Mouse (Mus musculus): ENCODE results near the gene Smarcc2. TPM values are rescaled to one million over a fixed set of nuclear protein-coding genes. Genes with fewer than 3 reads are reported as not detected.

Gene Smarcc2
- 100 and 117 TPM in 2 replicates for polyA plus RNA-seq (2011; ENCODE audit: insufficient read length, low read depth, missing spikeins)

DNA sequence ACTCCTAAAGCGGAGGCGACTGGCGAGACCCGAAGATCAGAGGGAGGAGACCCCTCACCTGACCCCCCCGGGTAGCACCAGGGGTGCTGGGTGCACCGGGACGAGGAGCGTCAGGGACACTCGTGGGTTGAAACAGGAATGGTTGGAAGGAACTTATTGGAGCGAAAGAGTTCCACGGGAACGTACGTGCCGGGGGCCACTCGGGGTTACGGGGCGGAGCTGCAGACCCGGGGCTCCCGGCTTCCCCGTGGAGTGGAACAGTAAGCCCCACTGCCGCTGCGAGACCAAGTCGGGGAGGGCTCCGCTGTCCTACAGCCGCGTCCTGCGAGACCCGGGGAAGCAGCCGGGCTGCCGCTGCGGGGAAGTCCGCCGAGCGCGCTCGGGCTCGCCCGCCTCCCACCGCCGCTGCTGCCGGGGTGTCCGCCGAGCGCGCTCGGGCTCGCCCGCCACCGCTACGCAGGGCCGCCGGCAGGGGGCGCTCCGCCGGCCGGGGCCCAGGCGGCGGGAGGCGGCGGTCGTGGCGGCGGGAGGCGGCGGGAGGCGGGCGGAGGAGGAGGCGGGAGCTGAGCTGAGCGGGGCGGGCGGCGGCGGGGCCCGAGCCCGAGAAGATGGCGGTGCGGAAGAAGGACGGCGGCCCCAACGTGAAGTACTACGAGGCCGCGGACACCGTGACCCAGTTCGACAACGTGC is at the start of gene Smarcc2:
TSS of gene Smarcc2 (plus strand) at position 530 of the 690 bp plus-strand sequence.
- Histone ChIP-seq H3K4me3 (ENCODE audit: insufficient read depth, low read length) (peak within 1 kb of the TSS; percentile 96), H3K27ac (ENCODE audit: insufficient read depth, low read length) (peak within 1 kb of the TSS; percentile 94), H3K4me1 (ENCODE audit: control insufficient read depth, insufficient read depth, low read length) (no peaks in the 10 kb centered on the region)
- TF ChIP-seq POLR2A (IDR thresholded peaks at IDR 0.05; ENCODE audit: low read depth, low read length) (peak; percentile 77), CTCF (IDR thresholded peaks at IDR 0.05; ENCODE audit: borderline replicate concordance, insufficient read depth, low read length) (no peak)

GRCm38 (mm10) chr10:128409692-128410559 is 49.1 kb upstream of the Smarcc2 start:
- Histone ChIP-seq H3K4me3 (ENCODE audit: insufficient read depth, low read length) (peak overlapping the region; percentile 82), H3K27ac (ENCODE audit: insufficient read depth, low read length) (peak overlapping the region; percentile 91), H3K4me1 (ENCODE audit: control insufficient read depth, insufficient read depth, low read length) (peaks cover 13% of the 10 kb centered on the region)
- TF ChIP-seq POLR2A (IDR thresholded peaks at IDR 0.05; ENCODE audit: low read depth, low read length), result peak; percentile 44; the same call in 1 of the 2 replicates
- TF ChIP-seq CTCF (IDR thresholded peaks at IDR 0.05; ENCODE audit: borderline replicate concordance, insufficient read depth, low read length), result peak; percentile 51

DNA sequence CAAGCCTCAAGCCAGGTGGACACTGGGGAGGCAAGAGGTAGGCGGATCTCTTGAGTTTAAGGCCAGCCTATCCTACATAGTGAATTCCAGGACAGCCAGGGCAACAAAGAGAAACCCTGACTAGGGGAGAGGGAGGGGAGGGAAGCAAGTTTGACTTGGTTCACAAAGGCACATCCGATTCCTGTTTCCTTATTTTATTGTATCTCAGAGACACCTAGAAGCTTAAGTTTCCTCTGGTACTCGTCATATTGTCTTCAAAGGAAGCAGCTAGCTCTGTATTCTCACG is 48.5 kb upstream of the Smarcc2 start:
- Histone ChIP-seq H3K4me3 (ENCODE audit: insufficient read depth, low read length) (peak overlapping the region; percentile 58), H3K27ac (ENCODE audit: insufficient read depth, low read length) (peak overlapping the region; percentile 91), H3K4me1 (ENCODE audit: control insufficient read depth, insufficient read depth, low read length) (peaks cover 13% of the 10 kb centered on the region)
- TF ChIP-seq CTCF (IDR thresholded peaks at IDR 0.05; ENCODE audit: borderline replicate concordance, insufficient read depth, low read length), result no peak
- peak; percentile 22 for TF ChIP-seq POLR2A (IDR thresholded peaks at IDR 0.05; ENCODE audit: low read depth, low read length)

DNA sequence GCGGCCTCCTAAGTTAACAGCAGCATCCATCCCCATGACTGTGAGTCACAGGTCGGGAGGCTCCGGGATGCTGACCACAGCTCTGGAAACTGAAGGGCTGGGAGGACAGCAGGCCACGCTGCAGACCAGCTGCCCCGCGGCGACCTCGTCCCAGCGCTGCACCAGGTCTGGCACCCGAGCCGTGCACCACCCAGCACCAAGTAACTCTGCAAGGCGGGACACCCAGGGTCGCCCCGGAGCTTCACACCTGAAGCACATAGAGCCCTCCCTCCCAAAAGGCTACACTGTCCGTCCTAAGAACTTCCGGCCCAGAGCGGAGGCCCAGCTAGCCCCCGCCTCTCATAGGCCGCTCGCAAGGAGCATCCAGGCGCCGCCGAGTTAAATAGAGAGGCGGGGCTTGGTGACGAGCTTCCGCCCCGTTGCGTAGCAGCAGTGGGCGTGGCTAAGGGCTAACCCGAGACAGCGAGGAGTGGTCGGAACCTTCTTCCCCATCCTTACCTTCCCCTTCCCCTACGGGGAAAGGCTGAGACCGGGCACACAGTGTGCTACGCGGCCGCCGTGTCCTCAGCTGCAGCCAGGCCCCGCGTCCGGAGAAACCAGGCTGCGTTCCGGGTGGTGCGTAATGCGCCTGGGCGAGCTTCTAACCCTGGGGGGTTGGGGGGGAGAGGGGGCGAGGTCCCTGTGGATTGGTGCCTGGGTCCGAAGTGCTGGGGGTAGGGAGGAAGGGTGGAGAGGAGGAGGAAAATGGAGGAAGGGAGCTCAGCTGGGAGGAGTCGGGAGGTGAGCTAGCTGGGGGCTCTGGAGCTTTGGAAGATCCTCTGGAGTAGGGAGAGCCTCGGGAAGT is 47.6 kb upstream of the Smarcc2 start, which contains the start of the genes Nabp2 and Rnf41:
TSS of gene Nabp2 (minus strand) at position 282 of the 844 bp plus-strand sequence.
TSS of gene Rnf41 (plus strand) at position 447 of the 844 bp plus-strand sequence.
- no peak for TF ChIP-seq CTCF (IDR thresholded peaks at IDR 0.05; ENCODE audit: borderline replicate concordance, insufficient read depth, low read length)
- TF ChIP-seq POLR2A (IDR thresholded peaks at IDR 0.05; ENCODE audit: low read depth, low read length), result peak; percentile 92
- Histone ChIP-seq H3K27ac (ENCODE audit: insufficient read depth, low read length) (peak within 1 kb of the TSS; percentile 91), H3K4me3 (ENCODE audit: insufficient read depth, low read length) (peak within 1 kb of the TSS; percentile 86), H3K4me1 (ENCODE audit: control insufficient read depth, insufficient read depth, low read length) (peaks cover 13% of the 10 kb centered on the region)

DNA sequence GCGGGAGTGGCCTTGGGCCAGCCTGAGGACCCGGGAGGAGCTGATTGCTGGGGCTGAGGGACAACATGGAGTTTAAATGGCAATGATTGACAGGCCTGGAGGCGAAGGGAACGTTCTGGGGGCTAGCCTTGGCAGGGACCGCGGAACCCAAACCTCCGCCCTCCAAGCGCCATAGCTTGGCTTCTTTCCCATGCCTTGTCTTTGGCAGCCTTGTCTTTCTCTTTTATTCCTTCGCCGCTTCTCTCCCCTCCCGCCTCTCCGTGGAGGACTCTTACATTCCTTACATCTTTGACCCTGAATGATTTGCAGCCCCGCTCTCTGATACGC is 47.0 kb upstream of the Smarcc2 start:
- TF ChIP-seq CTCF (IDR thresholded peaks at IDR 0.05; ENCODE audit: borderline replicate concordance, insufficient read depth, low read length) (no peak), POLR2A (IDR thresholded peaks at IDR 0.05; ENCODE audit: low read depth, low read length) (no peak)
- peaks cover 13% of the 10 kb centered on the region for H3K4me1 ChIP-seq (ENCODE audit: control insufficient read depth, insufficient read depth, low read length)
- H3K4me3 ChIP-seq (ENCODE audit: insufficient read depth, low read length), result peak overlapping the region; percentile 86
- peak overlapping the region; percentile 41 for H3K27ac ChIP-seq (ENCODE audit: insufficient read depth, low read length)

GRCm38 (mm10) chr10:128412558-128412957 is 46.5 kb upstream of the Smarcc2 start:
- peak overlapping the region; percentile 86 for H3K4me3 ChIP-seq (ENCODE audit: insufficient read depth, low read length)
- peaks cover 13% of the 10 kb centered on the region for H3K4me1 ChIP-seq (ENCODE audit: control insufficient read depth, insufficient read depth, low read length)
- TF ChIP-seq CTCF (IDR thresholded peaks at IDR 0.05; ENCODE audit: borderline replicate concordance, insufficient read depth, low read length), result no peak
- TF ChIP-seq POLR2A (IDR thresholded peaks at IDR 0.05; ENCODE audit: low read depth, low read length), result no peak
- no peak overlapping the region for H3K27ac ChIP-seq (ENCODE audit: insufficient read depth, low read length)

DNA sequence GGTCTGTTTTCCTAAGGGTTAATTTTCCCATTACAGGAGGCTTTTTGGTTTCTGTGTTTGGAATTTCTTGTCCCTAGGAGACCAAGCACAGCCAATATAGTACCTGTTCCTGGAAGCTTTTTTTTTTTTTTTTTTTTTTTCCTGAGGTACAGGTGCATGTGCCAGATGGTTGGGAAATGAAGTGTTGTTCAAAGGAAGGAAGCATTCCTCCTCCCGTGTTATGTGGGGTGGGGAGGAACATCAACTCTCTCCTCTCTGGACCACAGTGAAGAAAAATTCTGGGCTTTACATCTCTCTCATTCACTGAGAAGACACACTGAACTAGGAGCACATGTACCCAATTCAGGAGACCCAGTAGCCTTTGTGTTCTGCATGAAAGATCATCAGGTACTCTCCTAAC is 46.0 kb upstream of the Smarcc2 start:
- peaks cover 13% of the 10 kb centered on the region for H3K4me1 ChIP-seq (ENCODE audit: control insufficient read depth, insufficient read depth, low read length)
- TF ChIP-seq POLR2A (IDR thresholded peaks at IDR 0.05; ENCODE audit: low read depth, low read length) (no peak), CTCF (IDR thresholded peaks at IDR 0.05; ENCODE audit: borderline replicate concordance, insufficient read depth, low read length) (no peak)
- peak overlapping the region; percentile 86 for H3K4me3 ChIP-seq (ENCODE audit: insufficient read depth, low read length)
- H3K27ac ChIP-seq (ENCODE audit: insufficient read depth, low read length), result no peak overlapping the region

GRCm38 (mm10) chr10:128414848-128415247 is 44.2 kb upstream of the Smarcc2 start:
- H3K4me1 ChIP-seq (ENCODE audit: control insufficient read depth, insufficient read depth, low read length), result peaks cover 10% of the 10 kb centered on the region
- TF ChIP-seq POLR2A (IDR thresholded peaks at IDR 0.05; ENCODE audit: low read depth, low read length) (no peak), CTCF (IDR thresholded peaks at IDR 0.05; ENCODE audit: borderline replicate concordance, insufficient read depth, low read length) (no peak)
- no peak overlapping the region for H3K4me3 ChIP-seq (ENCODE audit: insufficient read depth, low read length)
- no peak overlapping the region for H3K27ac ChIP-seq (ENCODE audit: insufficient read depth, low read length)

DNA sequence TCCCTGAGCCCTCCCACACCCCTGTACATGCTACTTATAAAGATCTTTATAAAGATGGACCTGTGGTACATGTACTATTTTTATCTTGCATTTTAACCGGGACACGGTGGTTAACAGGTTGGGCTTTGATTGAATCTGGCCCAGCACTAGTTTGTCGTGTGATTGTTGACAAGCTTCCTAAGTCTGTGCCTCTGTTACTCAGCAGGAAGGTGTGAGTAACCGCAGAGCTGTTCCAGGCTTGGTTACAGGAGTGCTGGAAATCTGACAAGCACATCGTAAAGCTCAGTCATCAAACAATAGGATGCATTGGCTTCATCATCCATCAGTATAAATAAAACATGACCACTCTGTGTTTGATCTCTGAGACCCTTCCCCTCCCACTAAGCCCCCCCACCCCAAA is 36.6 kb upstream of the Smarcc2 start:
- H3K4me1 ChIP-seq (ENCODE audit: control insufficient read depth, insufficient read depth, low read length), result no peaks in the 10 kb centered on the region
- H3K4me3 ChIP-seq (ENCODE audit: insufficient read depth, low read length), result no peak overlapping the region
- TF ChIP-seq POLR2A (IDR thresholded peaks at IDR 0.05; ENCODE audit: low read depth, low read length) (no peak), CTCF (IDR thresholded peaks at IDR 0.05; ENCODE audit: borderline replicate concordance, insufficient read depth, low read length) (no peak)
- H3K27ac ChIP-seq (ENCODE audit: insufficient read depth, low read length), result no peak overlapping the region
